Mouse (Mus musculus) right cerebral cortex, postnatal 10 days (tissue): Measurements from ENCODE around the gene Cdkn1b.

Experiments used
- DNase-seq, 2 experiments: peaks; one replicate each; pipeline ENCODE4 v3.0.0; 2021; ENCODE audit warnings: low spot score in 2 of 2

The Cdkn1b gene

DNA sequence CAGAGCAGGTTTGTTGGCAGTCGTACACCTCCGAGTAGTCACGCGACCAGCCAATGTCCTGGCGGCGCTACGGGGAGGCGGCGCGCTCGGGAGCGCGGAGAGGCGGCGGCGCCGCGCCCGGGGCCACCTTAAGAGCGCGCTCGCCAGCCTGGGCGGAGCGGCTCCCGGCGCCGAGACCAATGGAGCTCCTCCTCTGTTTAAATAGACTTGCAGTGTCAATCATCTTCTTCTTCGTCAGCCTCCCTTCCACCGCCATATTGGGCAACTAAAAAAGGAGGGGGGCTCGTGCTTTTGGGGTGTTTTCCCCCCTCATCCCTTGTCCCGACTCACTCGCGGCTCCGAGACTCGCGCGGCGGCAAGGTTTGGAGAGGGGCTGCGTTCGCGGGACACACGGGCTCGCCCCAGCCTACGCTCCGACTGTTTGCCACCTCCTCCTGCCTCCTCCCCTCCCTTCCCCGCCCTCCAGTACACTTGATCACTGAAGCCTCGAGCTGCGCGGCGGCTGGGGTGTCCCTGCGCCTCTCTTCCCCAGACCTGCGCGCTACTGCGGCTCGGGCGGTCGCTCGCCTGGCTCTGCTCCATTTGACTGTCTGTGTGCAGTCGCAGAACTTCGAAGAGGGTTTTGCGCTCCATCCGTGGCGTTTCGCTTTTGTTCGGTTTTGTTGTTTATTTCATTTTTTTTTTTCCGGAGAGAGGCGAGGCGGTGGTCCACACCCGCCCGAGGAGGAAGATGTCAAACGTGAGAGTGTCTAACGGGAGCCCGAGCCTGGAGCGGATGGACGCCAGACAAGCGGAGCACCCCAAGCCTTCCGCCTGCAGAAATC lies at the start of gene Cdkn1b:
Cdkn1b (plus strand) TSS at position 212 of the 824 bp plus-strand sequence.
- peak; percentile 93 to 95 for DNase-seq

DNA sequence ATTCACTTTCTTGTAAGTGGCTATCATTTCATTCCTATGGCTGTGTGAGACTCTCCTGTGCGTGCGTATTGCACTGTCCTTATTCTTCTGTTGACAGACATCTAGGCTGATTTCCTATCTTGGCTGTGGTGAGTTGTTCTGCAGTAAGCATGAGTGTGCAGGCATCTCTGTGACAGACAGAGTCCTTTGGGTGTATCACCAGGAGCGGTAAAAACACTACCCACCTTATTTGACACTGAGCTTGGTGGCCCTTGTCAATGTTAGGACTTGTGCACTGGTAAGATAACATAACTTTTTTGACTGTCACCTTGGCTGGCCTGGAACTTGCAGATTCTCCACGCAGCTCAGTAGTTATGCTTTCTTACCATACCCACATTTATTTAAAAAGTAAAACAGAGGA lies 49.3 kb upstream of the Cdkn1b start:
- no peak for DNase-seq

GRCm38 (mm10) chr6:134872236-134872635 lies 48.0 kb upstream of the Cdkn1b start:
- DNase-seq = no peak

DNA sequence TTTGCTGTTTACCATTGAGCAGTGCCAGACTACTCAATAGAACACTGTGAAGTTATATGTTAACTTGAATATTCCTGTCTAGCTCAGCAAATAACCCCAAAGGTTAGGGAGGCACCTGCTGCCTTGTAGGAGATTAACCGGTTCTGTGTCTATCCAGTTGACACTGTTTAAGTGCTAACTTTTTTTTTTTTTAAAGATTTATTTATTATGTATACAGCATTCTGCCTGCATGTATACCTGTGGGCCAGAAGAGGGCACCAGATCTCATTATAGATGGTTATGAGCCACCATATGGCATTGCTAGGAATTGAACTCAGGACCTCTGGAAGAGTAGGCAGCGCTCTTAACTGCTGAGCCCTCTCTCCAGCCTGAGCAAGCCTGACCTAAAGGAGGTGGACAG lies 47.2 kb upstream of the Cdkn1b start:
- no peak for DNase-seq

GRCm38 (mm10) chr6:134876795-134877194 lies 43.4 kb upstream of the Cdkn1b start:
- DNase-seq = no peak

DNA sequence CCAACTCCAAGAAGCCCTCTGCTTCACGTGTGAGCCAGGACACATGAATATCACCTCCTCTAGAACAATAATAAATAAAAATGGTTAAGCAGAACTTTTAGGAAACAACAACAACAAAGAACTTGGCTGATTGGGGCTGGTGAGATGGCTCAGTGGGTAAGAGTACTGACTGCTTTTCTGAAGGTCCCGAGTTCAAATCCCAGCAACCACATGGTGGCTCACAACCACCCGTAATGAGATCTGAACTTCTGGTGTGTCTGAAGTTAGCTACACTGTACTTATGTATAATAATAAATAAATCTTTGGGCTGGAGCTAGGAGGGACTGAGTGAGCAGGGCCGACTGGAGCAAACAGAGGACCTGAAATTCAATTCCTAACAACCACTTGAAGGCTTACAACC lies 42.9 kb upstream of the Cdkn1b start:
- no peak for DNase-seq

GRCm38 (mm10) chr6:134877892-134878291 lies 42.3 kb upstream of the Cdkn1b start:
- no peak for DNase-seq

- DNase-seq = no peak
These were observed 40.6 kb upstream of the Cdkn1b start for GRCm38 (mm10) chr6:134879556-134879955.

DNA sequence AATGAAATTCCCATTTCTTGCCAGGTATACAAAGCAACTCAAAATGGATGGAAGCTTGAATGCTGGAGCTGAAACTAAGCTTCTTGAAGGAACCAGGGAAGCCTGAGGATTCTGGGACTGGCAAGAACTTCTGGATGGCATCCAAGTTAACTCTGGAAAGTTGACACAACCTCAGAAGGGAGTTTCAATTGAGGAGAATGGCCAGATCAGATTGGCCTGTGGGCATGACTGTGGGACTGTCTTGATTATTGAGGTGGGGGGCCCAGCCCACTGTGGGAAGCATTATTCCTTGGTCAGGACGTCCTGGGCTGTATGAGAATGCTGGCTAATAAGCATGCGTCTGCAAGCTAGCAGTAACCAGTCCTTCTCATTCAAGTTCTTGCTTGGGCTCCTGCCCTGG lies 40.2 kb upstream of the Cdkn1b start:
- no peak for DNase-seq

- no peak for DNase-seq
These were observed 36.5 kb upstream of the Cdkn1b start for GRCm38 (mm10) chr6:134883661-134884060.

- no peak for DNase-seq
These were observed 34.7 kb upstream of the Cdkn1b start for GRCm38 (mm10) chr6:134885515-134885914.

GRCm38 (mm10) chr6:134886475-134886874 lies 33.7 kb upstream of the Cdkn1b start:
- DNase-seq = no peak

- peak; percentile 36 to 56 for DNase-seq
These were observed 33.2 kb upstream of the Cdkn1b start for GRCm38 (mm10) chr6:134887008-134887407.

DNA sequence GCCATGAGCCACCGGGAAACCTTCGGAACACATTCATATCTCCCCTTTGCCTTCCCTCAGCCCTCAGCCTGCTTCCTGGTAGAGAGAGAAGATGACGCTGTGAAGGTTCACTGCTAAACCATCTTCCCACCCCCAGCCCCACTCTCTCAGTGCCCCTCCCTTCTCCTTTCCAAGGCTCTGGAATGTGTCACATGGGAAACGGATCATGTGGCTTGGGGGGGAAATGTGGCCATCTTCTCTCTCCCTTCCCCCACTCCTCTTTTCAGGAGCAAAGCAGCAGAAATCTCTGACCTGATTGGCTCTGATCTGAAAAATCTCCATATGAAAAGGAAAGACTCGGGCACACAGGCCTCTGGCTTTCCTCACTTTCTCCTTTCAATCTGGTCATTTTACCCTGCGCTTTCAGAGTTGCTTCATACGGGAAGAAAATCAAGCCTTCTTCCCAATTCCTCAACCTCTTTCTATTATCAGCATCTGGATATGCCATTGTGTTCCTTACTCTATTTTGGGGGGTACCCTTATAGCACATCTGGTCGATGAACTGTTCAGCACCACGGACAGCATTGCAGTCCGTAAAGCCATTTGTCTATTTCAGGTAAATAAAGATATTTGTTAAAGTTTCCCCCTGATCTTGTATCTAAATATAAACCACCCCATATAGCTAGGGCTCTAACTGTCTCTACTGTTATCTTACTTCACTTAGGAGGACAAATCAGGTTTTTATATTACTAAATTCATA lies 32.3 kb upstream of the Cdkn1b start:
- DNase-seq = peak; percentile 93 to 97

- peak; percentile 86 to 92 for DNase-seq
These were observed 31.6 kb upstream of the Cdkn1b start for GRCm38 (mm10) chr6:134888563-134889017.

GRCm38 (mm10) chr6:134889763-134890162 lies 30.4 kb upstream of the Cdkn1b start:
- DNase-seq = no peak

- DNase-seq = no peak
These were observed 29.8 kb upstream of the Cdkn1b start for GRCm38 (mm10) chr6:134890436-134890835.

GRCm38 (mm10) chr6:134896570-134897436 lies 23.4 kb upstream of the Cdkn1b start:
- no peak for DNase-seq

DNA sequence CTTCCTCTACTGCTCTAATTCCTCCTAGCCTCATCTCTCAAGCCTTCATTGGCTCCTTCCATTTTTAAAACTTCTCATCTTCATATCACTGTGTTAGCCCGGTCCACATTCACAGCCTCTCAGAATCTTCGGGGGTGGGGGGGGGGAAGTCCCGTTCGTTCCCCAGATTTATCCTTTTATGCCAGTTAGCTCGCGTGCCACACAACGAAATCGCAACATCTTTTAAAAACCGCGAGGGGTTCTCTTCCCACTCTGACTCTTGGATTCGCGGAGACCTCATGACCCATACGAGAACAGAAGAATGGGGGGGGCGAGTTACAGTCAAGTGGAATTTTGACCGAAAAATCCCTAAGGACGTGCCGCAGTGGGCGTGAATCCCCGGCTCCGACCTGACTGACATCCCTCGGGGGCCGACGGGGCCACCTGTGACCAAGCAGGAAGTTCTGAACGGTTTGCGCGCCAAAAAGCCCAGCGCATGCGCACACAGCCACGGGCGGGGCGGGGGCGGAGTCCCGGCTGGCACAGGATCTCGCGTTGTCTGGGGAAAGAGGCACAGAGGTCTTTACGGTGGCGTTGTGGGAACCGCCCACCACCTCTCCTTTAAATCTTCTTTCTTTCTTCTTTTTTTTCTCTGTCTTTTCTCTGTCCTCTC lies 22.6 kb upstream of the Cdkn1b start:
- DNase-seq = peak; percentile 95 to 96

GRCm38 (mm10) chr6:134898095-134898965 lies 21.9 kb upstream of the Cdkn1b start, which contains the start of gene Gpr19:
Gene Gpr19, minus strand, starts transcription at chr6:134898578.
- peak; percentile 91 to 93 for DNase-seq
